ENCODE assay signal across 14 mouse cellular contexts in the genomic region with DNA sequence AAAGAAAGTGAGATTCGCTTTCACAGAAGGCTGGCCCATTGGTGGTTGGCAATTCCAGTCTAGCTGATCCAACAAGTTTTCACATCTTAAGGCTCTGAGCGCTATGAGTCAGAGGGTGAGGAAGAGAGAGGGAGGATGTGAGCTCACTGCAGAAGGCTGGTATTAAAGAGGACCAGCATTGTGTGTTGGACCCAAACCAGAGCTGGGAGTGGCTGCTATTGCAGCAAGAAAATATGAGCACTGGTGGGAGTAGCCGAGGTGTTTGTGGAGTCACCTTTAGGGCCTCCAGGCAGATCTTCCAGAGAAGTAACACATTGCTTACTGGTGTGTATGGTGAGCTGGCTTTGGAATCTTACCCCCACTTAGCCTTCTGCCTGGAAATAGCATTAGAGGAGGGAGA.
A peak's percentile ranks its signal among the peaks of the same experiment; 100 is the strongest.
DNase-seq lines count a peak whose midpoint lies in the region; ATAC-seq and TF ChIP-seq lines count a peak whose summit lies in the region.
"Had no signal": no experiment of that assay in that cellular context is flagged by ENCODE, and none has a peak within 500 bp of the region (broad histone marks: within the 10 kb centered on the region; RNA-seq: fewer than 3 reads in every experiment).

No protein-coding gene starts in this region.

- H3K4me1 ChIP-seq in bone marrow macrophage, adult 2 months (ENCODE audit: control insufficient read depth, insufficient read depth, low read length): peaks cover 17% of the 10 kb centered on the region
- peaks cover 25% of the 10 kb centered on the region for H3K4me1 ChIP-seq in limb, embryonic 13.5 days
- H3K4me1 ChIP-seq in cerebellum, adult 2 months (ENCODE audit: control insufficient read depth, insufficient read depth, low read length): no peaks in the 10 kb centered on the region
- H3K4me1 ChIP-seq: forebrain, embryonic 15.5 days had no signal

- 71% methylated on average over 3 of the region's 3 CpGs for WGBS in limb, embryonic 13.5 days
- WGBS in cerebellum, adult 2 months: 93% methylated on average over 3 of the region's 3 CpGs

- peaks cover 12% of the 10 kb centered on the region for H3K9me3 ChIP-seq in limb, embryonic 13.5 days

- intact Hi-C loops in left cerebral cortex, postnatal 4 days (cut with DNase I): no loop called here

- no peak overlapping the region for H3K9ac ChIP-seq in limb, embryonic 13.5 days
- H3K9ac ChIP-seq: forebrain, embryonic 15.5 days; heart, embryonic 13.5 days; liver, postnatal 0 days had no signal

- no peak for TF ChIP-seq CTCF in bone marrow macrophage, adult 2 months (IDR thresholded peaks at IDR 0.05; ENCODE audit: low read depth, low read length)
- TF ChIP-seq CTCF in cerebellum, adult 2 months (IDR thresholded peaks at IDR 0.05; ENCODE audit: borderline replicate concordance, insufficient read depth, low read depth, low read length): no peak

- H3K27ac ChIP-seq in bone marrow macrophage, adult 2 months (ENCODE audit: insufficient read depth, low read depth, low read length): peak overlapping the region; percentile 62
- H3K27ac ChIP-seq in limb, embryonic 13.5 days: no peak overlapping the region
- H3K27ac ChIP-seq in cerebellum, adult 2 months (ENCODE audit: insufficient read depth, low read length): no peak overlapping the region
- H3K27ac ChIP-seq: forebrain, embryonic 15.5 days; heart, embryonic 13.5 days; hindbrain, postnatal 0 days; layer of hippocampus, adult 2 months had no signal

- DNase-seq in left cerebral cortex, adult 18-20 months (ENCODE audit: low spot score in 2 of 2): peak; percentile 44 to 56
- no peak for DNase-seq in left cerebral cortex, postnatal 4 days
- DNase-seq in 416B (ENCODE audit: low read depth): peak; percentile 58
- DNase-seq in cerebellum, adult 2 months: no peak
- no peak for DNase-seq in cerebellum, adult 9-11 months
- DNase-seq: adrenal gland, postnatal 10 days; liver, postnatal 0 days had no signal

- H3K4me2 ChIP-seq in limb, embryonic 13.5 days (replicated peaks): no peak overlapping the region
- H3K4me2 ChIP-seq: forebrain, embryonic 15.5 days; heart, embryonic 13.5 days had no signal

- no peak overlapping the region for H3K4me3 ChIP-seq in bone marrow macrophage, adult 2 months (ENCODE audit: insufficient read depth, low read length)
- no peak overlapping the region for H3K4me3 ChIP-seq in limb, embryonic 13.5 days
- H3K4me3 ChIP-seq in cerebellum, adult 2 months (replicated peaks; ENCODE audit: insufficient read depth, low read depth, low read length): no peak overlapping the region
- H3K4me3 ChIP-seq: forebrain, embryonic 15.5 days; heart, embryonic 13.5 days; layer of hippocampus, adult 2 months had no signal

- H3K36me3 ChIP-seq in limb, embryonic 13.5 days: no peaks in the 10 kb centered on the region
- H3K36me3 ChIP-seq: forebrain, embryonic 15.5 days; heart, embryonic 13.5 days had no signal

- peak; percentile 43; the same call in 1 of the 2 replicates for ATAC-seq in limb, embryonic 13.5 days (ENCODE audit: low FRiP score, low read depth)
- no peak for ATAC-seq in granulocyte monocyte progenitor cell, adult 5-6 weeks (replicated peaks; ENCODE audit: poor library complexity, severe bottlenecking)
- ATAC-seq: forebrain, embryonic 15.5 days; hindbrain, postnatal 0 days; liver, postnatal 0 days had no signal

- H3K27me3 ChIP-seq in limb, embryonic 13.5 days: no peaks in the 10 kb centered on the region
- H3K27me3 ChIP-seq in cerebellum, adult 2 months (ENCODE audit: control insufficient read depth, insufficient read depth, low read length): no peaks in the 10 kb centered on the region
- H3K27me3 ChIP-seq: forebrain, embryonic 15.5 days; heart, embryonic 13.5 days had no signal

- no peak for TF ChIP-seq POLR2A in bone marrow macrophage, adult 2 months (IDR thresholded peaks at IDR 0.05; ENCODE audit: borderline replicate concordance, low read depth, low read length)
- TF ChIP-seq POLR2A in cerebellum, adult 2 months (IDR thresholded peaks at IDR 0.05; ENCODE audit: borderline replicate concordance, insufficient read depth, low read length): no peak

Comparison
In these comparisons a context has a peak if more than half of its experiments do, and no peak if none do; other contexts are left out.
1. DNase-seq: peak in left cerebral cortex, adult 18-20 months (2 of 2) and 416B (single experiment); none in left cerebral cortex, postnatal 4 days (single experiment), cerebellum, adult 2 months (0 of 2) and cerebellum, adult 9-11 months (single experiment).